Mouse (Mus musculus): ENCODE measurements around the gene Olfr275.

- no peak for TF ChIP-seq CTCF (IDR thresholded peaks at IDR 0.05)
- TF ChIP-seq EP300 (IDR thresholded peaks at IDR 0.05; ENCODE audit: insufficient read depth, low read depth, low read length): no peak
Measured at GRCm38 (mm10) chr4:52859136-52859535, 44.7 kb downstream of the Olfr275 start, which contains the start of gene Olfr273.
